Mouse (Mus musculus): ENCODE data around the gene Ralbp1. TPM values are rescaled to one million over a fixed set of nuclear protein-coding genes. Genes with fewer than 3 reads are reported as not detected.

Ralbp1 gene
- total and polyA plus RNA-seq, 3 experiments = 53.2 to 69.6 TPM; not detected in 1

DNA sequence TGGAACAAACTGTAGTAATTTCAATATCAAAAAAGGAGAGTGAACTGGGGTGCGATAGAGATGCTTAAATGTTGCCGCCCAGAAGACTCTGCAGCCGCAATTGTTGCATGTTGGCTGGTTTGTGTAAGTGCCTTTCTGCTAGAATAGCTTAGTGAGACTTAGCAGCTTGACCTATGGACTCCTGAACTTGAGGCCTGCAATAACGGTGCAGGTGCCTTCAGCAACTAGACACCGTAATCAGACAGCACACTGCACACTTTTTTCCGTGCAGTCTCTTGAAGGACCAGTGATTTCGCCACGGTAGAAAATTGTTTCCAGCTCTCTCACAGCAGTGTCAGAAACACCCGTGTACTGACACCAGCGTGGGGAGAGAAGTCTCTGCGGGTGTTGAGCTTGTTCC lies 56.6 kb downstream of the Ralbp1 start:
- H3K4me1 ChIP-seq (ENCODE audit: control insufficient read depth in 1 of 2, insufficient read depth in 2 of 2, low read length in 2 of 2) = no peaks in the 10 kb centered on the region
- TF ChIP-seq SIN3A (IDR thresholded peaks at IDR 0.05; ENCODE audit: low read length) (no peak), POLR2A (IDR thresholded peaks at IDR 0.05; ENCODE audit: control insufficient read depth in 1 of 2, insufficient read depth in 1 of 2, low read depth in 1 of 2, low read length in 2 of 2, poor library complexity in 1 of 2) (no peak), MXI1 (IDR thresholded peaks at IDR 0.05; ENCODE audit: low read depth, low read length) (no peak), UBTF (IDR thresholded peaks at IDR 0.05; ENCODE audit: borderline replicate concordance, insufficient read depth, low read depth, low read length) (no peak), POLR2AphosphoS2 (IDR thresholded peaks at IDR 0.05; ENCODE audit: low read length) (no peak), SMC3 (IDR thresholded peaks at IDR 0.05; ENCODE audit: low read depth, low read length) (no peak), ZKSCAN1 (IDR thresholded peaks at IDR 0.05; ENCODE audit: low read depth, low read length) (no peak), POLR2AphosphoS5 (IDR thresholded peaks at IDR 0.05; ENCODE audit: borderline replicate concordance, low read depth, low read length) (no peak), ETS1 (IDR thresholded peaks at IDR 0.05; ENCODE audit: low read depth, low read length) (no peak), MYC (IDR thresholded peaks at IDR 0.05; ENCODE audit: low read depth, low read length) (no peak), RCOR1 (IDR thresholded peaks at IDR 0.05; ENCODE audit: low read depth, low read length) (no peak)
- H3K4me3 ChIP-seq (ENCODE audit: control insufficient read depth in 1 of 2, insufficient read depth in 1 of 2, low read depth in 2 of 2, low read length in 2 of 2) = no peak overlapping the region
- peaks cover 0 to 23% of the 10 kb centered on the region in 2 experiments; a peak in 2 of 4 replicates for H3K36me3 ChIP-seq (ENCODE audit: control insufficient read depth in 1 of 2, insufficient read depth in 2 of 2, low read length in 2 of 2)
- H3K9me3 ChIP-seq (replicated peaks; ENCODE audit: insufficient read depth, low read length) = no peaks in the 10 kb centered on the region
- no peak for DNase-seq (ENCODE audit: low read depth, low spot score)
- H3K27me3 ChIP-seq (ENCODE audit: control insufficient read depth in 1 of 2, insufficient read depth in 2 of 2, low read length in 2 of 2) = no peaks in the 10 kb centered on the region
- H3K9ac ChIP-seq (ENCODE audit: control insufficient read depth, low read depth, low read length, poor library complexity, severe bottlenecking) = no peak overlapping the region
- H3K27ac ChIP-seq (ENCODE audit: control insufficient read depth, low read depth, low read length) = no peak overlapping the region
- no peaks in the 10 kb centered on the region for H3K79me2 ChIP-seq (ENCODE audit: control insufficient read depth, insufficient read depth, low read length, poor library complexity)

- TF ChIP-seq HCFC1 (IDR thresholded peaks at IDR 0.05; ENCODE audit: low read depth, low read length) (no peak), ZMIZ1 (IDR thresholded peaks at IDR 0.05; ENCODE audit: low read depth, low read length) (no peak), MAZ (IDR thresholded peaks at IDR 0.05; ENCODE audit: low read depth, low read length) (no peak)
- Histone ChIP-seq H3K27me3 (ENCODE audit: control insufficient read depth in 1 of 2, insufficient read depth in 2 of 2, low read length in 2 of 2) (no peaks in the 10 kb centered on the region), H3K4me1 (ENCODE audit: control insufficient read depth in 1 of 2, insufficient read depth in 2 of 2, low read length in 2 of 2) (no peaks in the 10 kb centered on the region), H3K36me3 (ENCODE audit: control insufficient read depth in 1 of 2, insufficient read depth in 2 of 2, low read length in 2 of 2) (peaks cover 0 to 24% of the 10 kb centered on the region in 2 experiments; a peak in 2 of 4 replicates), H3K27ac (ENCODE audit: control insufficient read depth, low read depth, low read length) (no peak overlapping the region), H3K9ac (ENCODE audit: control insufficient read depth, low read depth, low read length, poor library complexity, severe bottlenecking) (no peak overlapping the region), H3K9me3 (replicated peaks; ENCODE audit: insufficient read depth, low read length) (no peaks in the 10 kb centered on the region), H3K79me2 (ENCODE audit: control insufficient read depth, insufficient read depth, low read length, poor library complexity) (no peaks in the 10 kb centered on the region), H3K4me3 (ENCODE audit: control insufficient read depth in 1 of 2, insufficient read depth in 1 of 2, low read depth in 2 of 2, low read length in 2 of 2) (no peak overlapping the region)
- no peak for DNase-seq (ENCODE audit: low read depth, low spot score)
Measured at GRCm38 (mm10) chr17:65827904-65828303, 57.7 kb downstream of the Ralbp1 start.

DNA sequence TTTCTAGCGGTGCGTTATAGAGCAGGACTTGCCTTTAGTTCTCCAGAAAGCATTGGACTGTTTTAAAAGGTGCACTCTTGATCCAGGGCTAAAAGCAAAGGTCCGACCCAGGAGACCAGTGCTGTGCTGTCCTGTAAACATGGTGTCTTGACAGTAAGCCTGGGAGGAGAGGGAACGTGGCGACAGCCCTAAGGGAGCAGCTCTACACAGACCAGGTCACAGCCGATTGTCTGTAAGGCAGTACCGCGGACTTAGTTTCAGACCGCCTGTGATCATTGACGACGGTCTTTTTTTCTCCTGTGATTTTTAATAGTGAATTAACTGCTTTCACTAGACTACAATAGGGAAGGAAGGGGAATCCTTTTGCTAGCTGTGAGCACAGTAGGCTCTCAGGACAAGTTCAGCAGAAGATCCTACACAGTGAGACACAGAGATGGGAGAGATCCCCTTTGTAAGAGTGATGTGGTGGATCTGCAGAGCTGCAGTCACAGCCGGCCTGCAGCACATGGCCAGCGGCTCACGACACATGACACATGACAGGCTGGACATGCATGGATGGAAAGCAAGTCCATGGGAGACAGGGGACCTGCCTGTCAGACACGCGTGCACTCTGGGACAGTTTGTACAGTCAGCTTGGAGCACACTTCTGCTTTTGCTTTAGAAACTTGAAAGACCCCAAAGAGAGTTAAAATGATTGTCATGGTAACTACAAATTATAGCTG lies 58.3 kb downstream of the Ralbp1 start:
- peaks cover 0 to 24% of the 10 kb centered on the region in 2 experiments; a peak in 2 of 4 replicates for H3K36me3 ChIP-seq (ENCODE audit: control insufficient read depth in 1 of 2, insufficient read depth in 2 of 2, low read length in 2 of 2)
- H3K4me1 ChIP-seq (ENCODE audit: control insufficient read depth in 1 of 2, insufficient read depth in 2 of 2, low read length in 2 of 2) = no peaks in the 10 kb centered on the region
- no peaks in the 10 kb centered on the region for H3K79me2 ChIP-seq (ENCODE audit: control insufficient read depth, insufficient read depth, low read length, poor library complexity)
- no peaks in the 10 kb centered on the region for H3K27me3 ChIP-seq (ENCODE audit: control insufficient read depth in 1 of 2, insufficient read depth in 2 of 2, low read length in 2 of 2)
- no peak overlapping the region for H3K27ac ChIP-seq (ENCODE audit: control insufficient read depth, low read depth, low read length)
- no peak for DNase-seq (ENCODE audit: low read depth, low spot score)
- no peak overlapping the region for H3K4me3 ChIP-seq (ENCODE audit: control insufficient read depth in 1 of 2, insufficient read depth in 1 of 2, low read depth in 2 of 2, low read length in 2 of 2)
- no peak overlapping the region for H3K9ac ChIP-seq (ENCODE audit: control insufficient read depth, low read depth, low read length, poor library complexity, severe bottlenecking)
- no peaks in the 10 kb centered on the region for H3K9me3 ChIP-seq (replicated peaks; ENCODE audit: insufficient read depth, low read length)
- no peak for TF ChIP-seq CHD1 (IDR thresholded peaks at IDR 0.05; ENCODE audit: low read depth, low read length)
- no peak for TF ChIP-seq SMC3 (IDR thresholded peaks at IDR 0.05; ENCODE audit: low read depth, low read length)
- TF ChIP-seq ZC3H11A (IDR thresholded peaks at IDR 0.05; ENCODE audit: low read depth, low read length) = no peak
- no peak for TF ChIP-seq EP300 (IDR thresholded peaks at IDR 0.05; ENCODE audit: low read depth in 1 of 2, low read length in 2 of 2)
- TF ChIP-seq MEF2A (IDR thresholded peaks at IDR 0.05; ENCODE audit: extremely low read depth, insufficient replicate concordance, low read depth, low read length, poor library complexity, severe bottlenecking) = no peak
- TF ChIP-seq MAX (IDR thresholded peaks at IDR 0.05; ENCODE audit: low read length) = no peak
- no peak for TF ChIP-seq TAL1 (IDR thresholded peaks at IDR 0.05; ENCODE audit: low read length)
- no peak for TF ChIP-seq MAZ (IDR thresholded peaks at IDR 0.05; ENCODE audit: low read depth, low read length)
- TF ChIP-seq ZNF384 (IDR thresholded peaks at IDR 0.05; ENCODE audit: low read depth, low read length) = no peak
- TF ChIP-seq TBP (IDR thresholded peaks at IDR 0.05; ENCODE audit: low read depth, low read length) = no peak
- no peak for TF ChIP-seq POLR2AphosphoS5 (IDR thresholded peaks at IDR 0.05; ENCODE audit: borderline replicate concordance, low read depth, low read length)
- no peak for TF ChIP-seq NRF1 (IDR thresholded peaks at IDR 0.05; ENCODE audit: insufficient read depth, low read depth, low read length, poor library complexity, severe bottlenecking)
- TF ChIP-seq KAT2A (conservative IDR thresholded peaks at IDR 0.05; ENCODE audit: low read depth, low read length) = no peak
- TF ChIP-seq BHLHE40 (IDR thresholded peaks at IDR 0.05; ENCODE audit: borderline replicate concordance, low read depth, low read length) = no peak
- no peak for TF ChIP-seq MYC (IDR thresholded peaks at IDR 0.05; ENCODE audit: low read depth, low read length)
